Mouse (Mus musculus) kidney, adult 11 months (tissue): ENCODE measurements around the gene Gm37240.

Experiments used
- DNase-seq: peaks from one replicate; pipeline ENCODE4 v3.0.0; 2022

Gene Gm37240

GRCm38 (mm10) chr3:85317306-85317705, 570.0 kb downstream of the Gm37240 start:
- no peak for DNase-seq

DNA sequence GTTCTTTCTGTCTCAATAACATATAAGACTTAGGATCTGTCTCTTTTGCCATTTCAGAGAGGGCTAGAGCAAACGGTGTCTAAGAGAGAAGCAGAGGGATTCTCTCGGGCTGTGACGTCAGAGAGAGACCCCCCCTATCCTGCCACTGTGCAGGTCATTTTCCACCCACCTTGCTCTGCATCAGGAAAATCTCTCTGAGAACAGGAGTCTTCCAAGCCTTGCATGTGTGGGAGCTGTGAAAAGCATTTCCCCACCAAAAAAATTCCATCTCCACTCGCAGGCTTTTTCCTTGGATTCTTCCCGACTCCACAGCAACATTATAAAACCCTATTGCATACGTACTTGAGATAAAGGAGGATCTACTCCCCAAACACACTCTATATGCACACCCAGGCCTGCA, 572.4 kb downstream of the Gm37240 start:
- no peak for DNase-seq

- no peak for DNase-seq
These were observed 573.6 kb downstream of the Gm37240 start for GRCm38 (mm10) chr3:85313646-85314255.

- DNase-seq: no peak
These were observed 576.1 kb downstream of the Gm37240 start for GRCm38 (mm10) chr3:85311176-85311575.

DNA sequence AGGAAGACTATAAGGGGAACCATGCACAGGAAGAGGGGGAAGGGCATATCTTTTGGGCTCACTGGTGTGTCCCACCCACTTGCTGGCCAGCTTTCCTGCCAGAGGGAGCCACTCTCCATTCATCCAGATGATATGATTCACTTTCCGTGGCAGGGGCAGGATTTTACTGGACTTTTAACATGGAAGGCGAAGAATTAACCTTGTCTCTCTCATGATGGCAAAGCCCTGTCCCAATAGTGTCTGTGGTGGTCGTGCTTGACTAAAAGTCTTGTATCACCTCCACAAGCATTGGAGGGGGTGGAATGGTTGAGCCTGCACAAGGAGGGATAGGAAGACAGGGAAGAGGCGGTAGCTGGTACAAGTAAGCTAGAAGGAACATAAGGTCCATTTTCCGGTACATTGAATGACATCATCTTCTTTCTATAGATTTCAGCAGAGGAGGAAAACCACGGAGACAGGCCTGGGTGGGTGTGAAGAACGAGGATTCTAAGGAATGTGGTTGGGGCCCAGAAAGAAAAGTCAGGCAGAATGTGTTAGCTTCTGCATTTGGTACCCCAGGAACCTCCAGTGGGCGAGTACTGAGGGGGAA, 576.8 kb downstream of the Gm37240 start:
- no peak for DNase-seq

GRCm38 (mm10) chr3:85309168-85309567, 578.1 kb downstream of the Gm37240 start:
- DNase-seq: no peak

- no peak for DNase-seq
These were observed 578.6 kb downstream of the Gm37240 start for GRCm38 (mm10) chr3:85308706-85309105.

DNA sequence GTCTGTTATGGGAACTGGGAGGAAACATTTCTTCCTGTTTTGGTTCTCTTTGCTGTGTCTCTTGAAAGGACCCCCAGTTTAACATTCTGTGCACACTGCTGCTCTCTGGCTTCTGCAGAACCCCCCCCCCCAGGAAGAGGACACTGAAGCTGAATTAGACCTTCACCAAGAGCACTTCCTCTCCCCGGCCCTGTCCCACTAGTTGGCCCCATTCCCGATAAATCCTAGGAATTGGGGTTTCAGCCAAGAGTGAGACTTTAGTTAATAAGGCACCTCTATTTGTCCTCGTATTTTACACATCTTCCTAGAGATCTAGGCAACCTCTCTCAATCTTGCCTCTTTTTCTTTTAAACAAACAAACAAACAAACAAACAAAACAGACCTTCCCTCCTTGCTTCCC, 585.5 kb downstream of the Gm37240 start:
- DNase-seq: no peak

DNA sequence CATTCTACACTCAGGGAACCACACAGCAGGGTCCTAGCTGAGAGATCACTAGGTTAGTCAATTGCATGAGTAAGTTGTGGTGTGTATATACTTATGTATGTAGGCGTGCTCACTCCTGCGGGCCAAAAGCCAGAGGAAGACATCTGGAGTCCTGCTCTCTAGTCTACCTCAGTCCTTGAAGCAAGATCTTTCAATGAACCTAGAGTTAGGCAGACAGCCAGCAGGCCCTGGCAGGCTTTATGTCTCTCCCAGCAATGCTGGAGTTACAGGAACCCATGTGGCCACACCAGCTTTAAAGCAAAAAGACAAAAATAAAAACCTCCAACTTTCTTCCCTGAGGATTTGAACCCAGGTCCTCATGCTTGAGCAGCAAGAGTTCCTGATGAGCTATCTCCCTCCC, 586.0 kb downstream of the Gm37240 start:
- DNase-seq: no peak

DNA sequence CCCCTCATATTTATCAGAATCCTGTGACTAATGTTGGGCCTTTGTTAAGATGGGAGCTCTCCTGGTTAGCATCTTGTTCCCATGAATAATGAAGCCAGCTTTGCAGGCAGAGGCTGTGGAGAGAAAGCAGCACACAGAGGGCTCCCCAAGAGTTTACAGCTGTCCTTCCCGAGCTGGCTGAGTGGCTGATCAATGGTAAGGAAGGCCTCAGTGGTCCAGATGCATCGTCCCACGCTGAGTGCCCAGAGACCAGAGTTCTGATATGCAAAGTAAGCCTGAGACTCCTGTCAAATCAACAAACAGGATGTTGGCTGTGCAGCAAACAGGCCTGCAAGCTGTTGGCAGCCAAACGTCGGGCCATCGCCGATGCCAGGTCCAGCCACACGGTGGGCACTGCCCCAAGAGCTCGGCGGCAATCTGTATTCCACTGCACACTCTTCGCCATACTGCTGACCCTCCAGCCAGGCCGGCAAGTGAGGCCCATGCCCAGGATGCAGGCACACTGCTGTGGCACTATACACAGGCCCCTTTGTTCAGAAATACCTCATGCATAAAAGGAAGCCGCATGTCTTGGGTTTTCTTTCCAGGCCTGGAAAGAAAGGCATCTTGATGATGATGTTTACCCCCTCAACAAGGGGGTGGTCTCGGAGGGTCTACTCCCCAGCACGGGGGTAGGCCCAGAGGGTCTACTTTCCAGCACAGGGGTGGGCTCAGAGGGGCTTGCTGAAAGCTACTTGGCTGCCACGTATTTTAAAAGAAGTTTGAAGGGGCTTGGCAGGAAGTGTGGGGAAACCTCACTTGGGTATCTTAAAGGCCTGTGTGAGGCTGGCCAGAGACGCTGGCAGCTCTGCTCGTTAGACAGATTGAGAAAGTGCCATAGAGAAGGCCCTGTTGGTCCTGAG, 587.4 kb downstream of the Gm37240 start:
- DNase-seq: no peak

DNA sequence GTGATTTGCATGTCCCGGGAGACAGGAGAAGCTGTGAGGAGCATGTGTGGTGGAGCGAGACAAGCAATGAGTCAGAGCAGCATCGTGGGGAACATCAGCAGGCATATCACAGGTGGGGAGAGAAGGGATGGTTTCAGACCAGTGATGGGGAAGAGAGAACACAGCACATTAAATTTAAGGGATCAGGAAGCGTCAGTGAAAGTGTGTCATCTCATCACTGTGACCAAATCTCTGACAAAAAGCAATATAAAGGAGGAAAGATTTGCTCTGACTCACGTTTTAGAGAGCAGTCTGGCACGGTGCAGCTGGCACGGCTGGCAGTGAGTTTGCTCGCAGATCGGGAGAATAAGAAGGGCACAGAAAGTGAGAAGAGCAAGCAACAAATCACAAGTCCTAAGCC, 592.1 kb downstream of the Gm37240 start:
- DNase-seq: no peak

DNA sequence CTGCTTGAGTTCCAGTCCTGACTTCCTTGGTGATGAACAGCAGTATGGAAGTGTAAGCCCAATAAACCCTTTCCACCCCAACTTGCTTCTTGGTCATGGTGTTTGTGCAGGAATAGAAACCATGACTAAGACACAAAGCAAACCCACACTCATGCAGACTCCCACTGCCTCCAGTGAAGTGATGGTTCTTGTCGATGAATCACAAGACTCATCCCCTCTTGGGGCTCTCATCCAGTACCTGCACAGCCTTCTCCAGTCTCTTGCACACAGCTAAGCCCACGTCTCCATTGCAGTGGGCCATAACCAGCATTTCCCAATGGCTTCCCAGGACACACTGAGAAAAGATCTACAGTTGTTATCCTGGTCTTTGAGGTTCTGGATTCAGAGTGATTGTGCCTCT, 599.7 kb downstream of the Gm37240 start:
- no peak for DNase-seq

GRCm38 (mm10) chr3:85284483-85284882, 602.8 kb downstream of the Gm37240 start:
- DNase-seq: no peak

DNA sequence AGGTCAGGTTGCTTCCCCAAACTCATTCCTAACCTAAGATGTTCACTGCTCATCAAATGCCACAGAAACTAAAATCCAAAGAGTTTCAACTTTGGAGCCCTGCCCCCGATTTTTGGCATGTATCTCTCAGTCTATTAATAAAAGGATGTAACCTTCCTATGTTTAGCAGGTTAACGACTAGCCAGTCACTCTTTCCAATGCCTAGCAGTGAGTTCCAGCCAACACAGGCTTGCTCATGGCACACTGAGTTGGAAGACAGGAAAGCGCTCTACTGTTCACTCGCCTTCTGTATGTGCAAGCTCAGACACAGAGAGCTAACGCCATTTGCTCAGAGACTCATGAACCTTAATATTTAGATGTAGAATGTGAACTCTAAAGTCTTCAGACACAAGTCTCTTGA, 604.5 kb downstream of the Gm37240 start:
- no peak for DNase-seq

GRCm38 (mm10) chr3:85275075-85275474, 612.2 kb downstream of the Gm37240 start:
- peak; percentile 8 for DNase-seq

DNA sequence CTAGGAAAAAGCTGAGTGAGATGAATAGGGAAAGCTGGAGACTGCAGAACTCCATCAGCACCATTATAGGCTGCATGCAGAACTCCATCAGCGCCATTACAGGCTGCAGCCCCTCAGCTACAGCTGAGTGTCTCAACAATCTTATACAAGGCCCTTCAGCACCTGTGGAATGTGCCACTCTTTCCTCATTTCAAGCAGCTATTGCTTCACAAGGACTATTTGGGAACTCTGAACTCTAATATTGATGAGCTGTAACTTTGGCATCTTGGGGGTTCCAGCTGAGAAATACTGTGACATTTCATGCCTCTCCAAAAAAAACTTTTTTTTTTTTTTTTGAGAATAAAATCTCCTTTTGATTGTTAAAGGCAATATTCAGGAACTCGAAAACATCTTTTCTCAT, 615.8 kb downstream of the Gm37240 start:
- no peak for DNase-seq

DNA sequence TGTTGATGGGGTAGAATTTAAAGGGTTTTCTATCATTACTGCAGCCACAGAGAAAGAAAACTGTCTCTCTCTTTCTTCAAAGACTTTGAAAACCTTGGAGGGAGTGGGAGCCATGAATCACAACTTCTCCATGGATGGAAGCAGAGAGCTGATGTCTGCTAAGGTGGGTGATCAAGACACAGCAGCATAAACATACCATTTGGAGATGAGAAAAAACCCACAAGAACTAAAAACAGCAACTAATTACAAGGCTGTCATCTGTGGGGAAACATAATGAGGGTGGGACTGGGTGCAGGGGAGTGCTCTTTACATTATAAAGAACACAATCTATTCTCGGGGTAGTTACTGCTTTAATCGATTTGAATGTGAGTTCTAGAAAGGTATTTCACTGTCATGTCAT, 622.4 kb downstream of the Gm37240 start:
- no peak for DNase-seq

DNA sequence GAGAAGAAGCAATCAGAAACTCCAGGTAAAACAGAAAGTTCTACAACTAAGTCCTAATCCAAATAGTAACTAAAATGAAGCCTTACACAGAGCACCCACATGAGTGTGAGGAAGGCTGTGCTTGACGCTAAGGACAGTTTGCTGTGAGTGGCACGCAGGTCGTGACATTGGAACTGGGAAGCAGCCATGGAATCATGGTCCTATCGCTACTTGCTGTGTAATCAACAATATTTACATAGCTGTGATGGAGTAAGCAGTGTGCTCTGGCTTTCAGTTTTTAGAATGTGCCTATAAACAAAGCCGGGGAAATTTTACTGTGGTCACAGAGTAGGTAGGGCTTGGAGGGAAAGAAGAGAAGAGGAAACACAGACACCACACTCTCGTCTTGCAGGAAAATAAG, 622.8 kb downstream of the Gm37240 start:
- DNase-seq: no peak

DNA sequence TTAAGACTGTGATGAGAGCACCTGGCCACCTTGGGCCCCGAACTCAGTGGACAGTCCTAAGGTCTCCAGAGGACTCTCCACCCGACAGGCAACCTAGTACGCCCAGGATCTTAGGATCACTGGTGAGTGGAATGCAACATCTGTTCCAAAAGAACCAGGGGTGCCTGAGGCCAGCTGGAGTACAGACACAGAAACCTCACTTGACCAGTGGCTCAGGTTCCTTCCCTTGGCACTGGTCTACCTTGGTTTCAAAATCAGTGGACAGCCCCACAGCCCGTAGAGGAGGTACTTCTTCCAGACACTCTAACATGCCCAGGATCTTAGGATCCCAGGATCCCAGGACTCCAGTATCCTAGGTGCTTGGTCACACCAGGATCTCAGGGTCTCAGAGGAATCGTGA, 632.8 kb downstream of the Gm37240 start:
- no peak for DNase-seq

- no peak for DNase-seq
These were observed 635.7 kb downstream of the Gm37240 start for GRCm38 (mm10) chr3:85251631-85252030.

GRCm38 (mm10) chr3:85246131-85246530, 641.2 kb downstream of the Gm37240 start:
- DNase-seq: no peak

DNA sequence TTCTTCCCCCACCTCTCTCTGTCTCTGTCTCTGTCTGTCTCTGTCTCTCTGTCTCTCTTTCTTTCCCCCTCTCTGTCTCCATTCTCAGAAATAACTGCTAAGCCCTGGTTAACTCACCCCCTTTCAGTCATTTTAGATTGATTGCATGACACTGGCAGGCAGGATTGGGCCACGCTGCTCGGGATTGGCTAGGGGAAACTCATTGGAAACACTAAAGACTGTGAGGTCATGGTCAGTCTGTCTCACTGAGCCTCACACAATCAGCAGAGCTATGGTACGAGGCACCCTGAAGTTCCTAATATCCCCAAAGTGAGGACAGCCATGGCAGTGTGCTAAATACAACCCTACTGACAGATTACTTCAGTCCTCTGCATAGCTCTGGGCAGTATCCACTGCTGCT, 650.8 kb downstream of the Gm37240 start:
- no peak for DNase-seq

DNA sequence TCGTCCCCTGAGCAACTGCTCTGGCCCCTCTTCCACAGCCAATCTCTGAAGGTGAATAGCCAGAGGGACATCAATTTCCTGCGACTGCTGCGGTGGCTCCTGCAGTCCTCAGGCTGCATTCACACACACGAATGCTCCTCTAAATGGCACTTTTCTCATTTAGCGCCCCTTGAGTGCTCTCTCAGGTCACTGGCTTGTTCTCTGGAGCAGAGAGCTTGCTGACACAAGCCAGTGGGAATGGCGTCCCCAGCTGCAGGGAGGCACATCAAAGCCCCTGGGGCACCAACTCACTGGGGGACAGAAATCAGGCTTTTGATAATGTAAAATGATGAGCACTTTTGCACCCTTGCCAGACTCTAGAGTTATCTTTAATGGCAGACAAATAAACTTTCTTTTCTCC, 654.5 kb downstream of the Gm37240 start:
- no peak for DNase-seq

DNA sequence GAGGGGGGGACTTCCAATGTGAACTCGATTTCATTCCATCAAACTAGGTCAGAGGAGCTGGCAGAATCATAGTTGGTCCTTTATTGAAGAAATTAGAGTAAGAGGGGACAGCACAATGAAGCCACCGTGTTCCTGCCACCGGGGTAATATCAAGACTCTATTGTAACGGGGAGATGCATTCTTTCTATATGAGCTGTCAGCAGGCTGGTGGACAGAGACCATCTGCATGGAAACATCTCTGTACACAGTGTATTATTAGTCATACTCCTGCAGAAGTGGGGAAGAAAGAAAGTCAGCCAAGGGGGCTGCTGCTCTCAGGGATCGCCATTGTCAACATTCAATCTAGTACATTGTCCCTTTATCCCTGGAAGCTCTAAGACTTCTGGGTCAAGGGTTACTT, 665.3 kb downstream of the Gm37240 start:
- no peak for DNase-seq
